Mouse (Mus musculus): ENCODE results near the gene Prkrip1. TPM values are rescaled to one million over a fixed set of nuclear protein-coding genes. Genes with fewer than 3 reads are reported as not detected.
A peak's percentile ranks its signal among the peaks of the same experiment; 100 is the strongest.

Gene Prkrip1
- polyA plus RNA-seq, 1 experiment from 2014 or later: 58.5 TPM

GRCm38 (mm10) chr5:136146936-136147335, 51.8 kb downstream of the Prkrip1 start:
- 96% methylated on average over 1 of the region's 1 CpGs for WGBS
- peaks cover 4% of the 10 kb centered on the region; the same call in 1 of the 2 replicates for H3K36me3 ChIP-seq
- no peaks in the 10 kb centered on the region for H3K9me3 ChIP-seq
- no peak for ATAC-seq (replicated peaks)
- no peak overlapping the region for H3K4me2 ChIP-seq (replicated peaks)
- no peaks in the 10 kb centered on the region for H3K27me3 ChIP-seq
- H3K9ac ChIP-seq (replicated peaks): no peak overlapping the region
- H3K27ac ChIP-seq (replicated peaks): no peak overlapping the region
- no peak overlapping the region for H3K4me3 ChIP-seq
- H3K4me1 ChIP-seq: no peaks in the 10 kb centered on the region

- H3K9ac ChIP-seq (replicated peaks): no peak overlapping the region
- no peak overlapping the region for H3K27ac ChIP-seq (replicated peaks)
- no peaks in the 10 kb centered on the region for H3K4me1 ChIP-seq
- WGBS: 73% methylated on average over 12 of the region's 12 CpGs
- H3K27me3 ChIP-seq: no peaks in the 10 kb centered on the region
- no peak overlapping the region for H3K4me2 ChIP-seq (replicated peaks)
- H3K9me3 ChIP-seq: no peaks in the 10 kb centered on the region
- H3K36me3 ChIP-seq: peaks cover 23% of the 10 kb centered on the region
- no peak for ATAC-seq (replicated peaks)
- H3K4me3 ChIP-seq: no peak overlapping the region
Observed at GRCm38 (mm10) chr5:136144606-136145430, 53.9 kb downstream of the Prkrip1 start.

- no peaks in the 10 kb centered on the region for H3K4me1 ChIP-seq
- no peak overlapping the region for H3K4me2 ChIP-seq (replicated peaks)
- no peaks in the 10 kb centered on the region for H3K27me3 ChIP-seq
- H3K4me3 ChIP-seq: no peak overlapping the region
- no peaks in the 10 kb centered on the region for H3K9me3 ChIP-seq
- no peak for ATAC-seq (replicated peaks)
- no peak overlapping the region for H3K9ac ChIP-seq (replicated peaks)
- H3K27ac ChIP-seq (replicated peaks): no peak overlapping the region
- H3K36me3 ChIP-seq: peaks cover 27% of the 10 kb centered on the region
- 87% methylated on average over 6 of the region's 6 CpGs for WGBS
Observed at GRCm38 (mm10) chr5:136143161-136143755, 55.5 kb downstream of the Prkrip1 start.

GRCm38 (mm10) chr5:136142746-136143145, 56.0 kb downstream of the Prkrip1 start:
- H3K9ac ChIP-seq (replicated peaks): no peak overlapping the region
- no peaks in the 10 kb centered on the region for H3K27me3 ChIP-seq
- no peak for ATAC-seq (replicated peaks)
- peaks cover 27% of the 10 kb centered on the region for H3K36me3 ChIP-seq
- no peak overlapping the region for H3K4me2 ChIP-seq (replicated peaks)
- WGBS: 87% methylated on average over 5 of the region's 5 CpGs
- H3K9me3 ChIP-seq: no peaks in the 10 kb centered on the region
- no peaks in the 10 kb centered on the region for H3K4me1 ChIP-seq
- H3K4me3 ChIP-seq: no peak overlapping the region
- H3K27ac ChIP-seq (replicated peaks): no peak overlapping the region

- 95% methylated on average over 10 of the region's 10 CpGs for WGBS
- no peak for ATAC-seq (replicated peaks)
Observed at GRCm38 (mm10) chr5:136140057-136140482, 58.7 kb downstream of the Prkrip1 start.

GRCm38 (mm10) chr5:136139393-136139792, 59.4 kb downstream of the Prkrip1 start:
- no peak for ATAC-seq (replicated peaks)
- H3K27me3 ChIP-seq: no peaks in the 10 kb centered on the region
- peaks cover 23% of the 10 kb centered on the region for H3K4me1 ChIP-seq
- no peak overlapping the region for H3K9ac ChIP-seq (replicated peaks)
- H3K4me3 ChIP-seq: no peak overlapping the region
- peaks cover 27% of the 10 kb centered on the region for H3K36me3 ChIP-seq
- WGBS: 96% methylated on average over 13 of the region's 13 CpGs
- no peak overlapping the region for H3K4me2 ChIP-seq (replicated peaks)
- no peak overlapping the region for H3K27ac ChIP-seq (replicated peaks)
- H3K9me3 ChIP-seq: no peaks in the 10 kb centered on the region

More at GRCm38 (mm10) chr5:136140057-136140482, 58.7 kb downstream of the Prkrip1 start:
- Histone ChIP-seq H3K9ac (replicated peaks) (no peak overlapping the region), H3K27me3 (no peaks in the 10 kb centered on the region), H3K4me1 (peaks cover 17% of the 10 kb centered on the region), H3K4me3 (no peak overlapping the region), H3K4me2 (replicated peaks) (no peak overlapping the region), H3K27ac (replicated peaks) (no peak overlapping the region), H3K36me3 (peaks cover 27% of the 10 kb centered on the region), H3K9me3 (no peaks in the 10 kb centered on the region)

GRCm38 (mm10) chr5:136137658-136138274, 61.0 kb downstream of the Prkrip1 start:
- Histone ChIP-seq H3K36me3 (peaks cover 32% of the 10 kb centered on the region), H3K9me3 (no peaks in the 10 kb centered on the region), H3K4me1 (peaks cover 24% of the 10 kb centered on the region), H3K9ac (replicated peaks) (no peak overlapping the region), H3K27ac (replicated peaks) (no peak overlapping the region), H3K4me3 (no peak overlapping the region), H3K27me3 (no peaks in the 10 kb centered on the region), H3K4me2 (replicated peaks) (no peak overlapping the region)
- ATAC-seq (replicated peaks): no peak
- WGBS: 76% methylated on average over 13 of the region's 13 CpGs

- peak overlapping the region; percentile 83 for H3K9ac ChIP-seq (replicated peaks)
- H3K27me3 ChIP-seq: no peaks in the 10 kb centered on the region
- H3K9me3 ChIP-seq: no peaks in the 10 kb centered on the region
- peak overlapping the region; percentile 77 for H3K4me3 ChIP-seq
- WGBS: 8% methylated on average over 20 of the region's 20 CpGs
- H3K4me1 ChIP-seq: peaks cover 24% of the 10 kb centered on the region
- peak overlapping the region; percentile 75 for H3K4me2 ChIP-seq (replicated peaks)
- H3K27ac ChIP-seq (replicated peaks): 0 out of 2 replicates have a peak overlapping the region, but pooled peaks have one; percentile 4
- ATAC-seq (replicated peaks): no peak; the same call in 1 of the 2 replicates
- H3K36me3 ChIP-seq: peaks cover 29% of the 10 kb centered on the region
Observed at GRCm38 (mm10) chr5:136136292-136136990, 62.3 kb downstream of the Prkrip1 start.

GRCm38 (mm10) chr5:136135571-136136291, 63.0 kb downstream of the Prkrip1 start, which contains the start of the genes Lrwd1 and Alkbh4:
Lrwd1 (minus strand) TSS chr5:136136074.
Alkbh4 (plus strand) TSS chr5:136136146.
- Histone ChIP-seq H3K27ac (replicated peaks) (peak within 1 kb of the TSS; percentile 58; the same call in 1 of the 2 replicates), H3K4me3 (peak within 1 kb of the TSS; percentile 77), H3K9me3 (no peaks in the 10 kb centered on the region), H3K27me3 (no peaks in the 10 kb centered on the region), H3K36me3 (peaks cover 25% of the 10 kb centered on the region), H3K9ac (replicated peaks) (peak within 1 kb of the TSS; percentile 83), H3K4me2 (replicated peaks) (peak within 1 kb of the TSS; percentile 75), H3K4me1 (peaks cover 24% of the 10 kb centered on the region)
- under 1% methylated on average over 60 of the region's 60 CpGs for WGBS
- ATAC-seq (replicated peaks): peak; percentile 95

Measured in forebrain, embryonic 15.5 days (tissue).